Mouse (Mus musculus): ENCODE measurements around the gene Chil6. TPM values are rescaled to one million over a fixed set of nuclear protein-coding genes. Genes with fewer than 3 reads are reported as not detected.

Chil6 gene
- total RNA-seq (2023), result 1.0 TPM

GRCm38 (mm10) chr3:106406082-106406481, at the start of gene Chil6:
Gene Chil6 (minus strand): TSS chr3:106406182.

Other genes with a start within 250 kb of the Chil6 start
- gene Chil3, start 238.6 kb downstream of the Chil6 start, total RNA-seq (2023), result 2.8 TPM
- gene Chil4, start 186.7 kb downstream of the Chil6 start, total RNA-seq (2023), result not detected
- 110 TPM for gene Dennd2d, start 76.2 kb upstream of the Chil6 start, total RNA-seq (2023)
- 27.0 TPM for gene Dram2, start 141.6 kb upstream of the Chil6 start, total RNA-seq (2023)
- 43.4 TPM for gene Cept1, start 141.6 kb upstream of the Chil6 start, total RNA-seq (2023)

All from CD4-positive naive resting alpha-beta T cell, adult 76 days (primary cell).